Mouse (Mus musculus) spleen, postnatal 14 days (tissue): ENCODE results near the gene Nnmt.

Experiments
- DNase-seq, 2 experiments: peaks; one replicate each; pipeline ENCODE4 v3.0.0; 2021 to 2022; ENCODE audit warnings: low spot score in 2 of 2

Gene Nnmt

GRCm38 (mm10) chr9:48635576-48636350 is 30.8 kb upstream of the Nnmt start:
- DNase-seq = no peak

GRCm38 (mm10) chr9:48633147-48633546 is 28.2 kb upstream of the Nnmt start:
- no peak for DNase-seq

GRCm38 (mm10) chr9:48619268-48619667 is 14.3 kb upstream of the Nnmt start:
- DNase-seq = no peak

- peak in 1 of 2 experiments; percentile 31 for DNase-seq
These were observed 13.6 kb upstream of the Nnmt start for GRCm38 (mm10) chr9:48618589-48618988.

- no peak for DNase-seq
These were observed 13.2 kb upstream of the Nnmt start for GRCm38 (mm10) chr9:48618111-48618510.

- DNase-seq = no peak
These were observed 12.6 kb upstream of the Nnmt start for GRCm38 (mm10) chr9:48617511-48618010.

GRCm38 (mm10) chr9:48613221-48613620 is 8.3 kb upstream of the Nnmt start:
- no peak for DNase-seq

GRCm38 (mm10) chr9:48612542-48612941 is 7.6 kb upstream of the Nnmt start:
- DNase-seq = no peak

- no peak for DNase-seq
These were observed 6.1 kb upstream of the Nnmt start for GRCm38 (mm10) chr9:48611032-48611431.

- DNase-seq = no peak
These were observed 4.8 kb upstream of the Nnmt start for GRCm38 (mm10) chr9:48609734-48610133.

GRCm38 (mm10) chr9:48607417-48607816 is 2.5 kb upstream of the Nnmt start:
- no peak for DNase-seq

- DNase-seq = no peak
These were observed 1.2 kb upstream of the Nnmt start for GRCm38 (mm10) chr9:48606171-48606570.

- no peak for DNase-seq
These were observed 744 bp upstream of the Nnmt start for GRCm38 (mm10) chr9:48605697-48606096.

GRCm38 (mm10) chr9:48604226-48604625 is 727 bp downstream of the Nnmt start:
- no peak for DNase-seq

GRCm38 (mm10) chr9:48600881-48601280 is 4.1 kb downstream of the Nnmt start:
- DNase-seq = no peak

- no peak for DNase-seq
These were observed 4.9 kb downstream of the Nnmt start for GRCm38 (mm10) chr9:48600066-48600465.

- DNase-seq = no peak
These were observed 7.5 kb downstream of the Nnmt start for GRCm38 (mm10) chr9:48597494-48597893.

GRCm38 (mm10) chr9:48596924-48597323 is 8.0 kb downstream of the Nnmt start:
- no peak for DNase-seq

- DNase-seq = no peak
These were observed 11.0 kb downstream of the Nnmt start for GRCm38 (mm10) chr9:48593915-48594314.

GRCm38 (mm10) chr9:48590606-48591005 is 14.3 kb downstream of the Nnmt start:
- DNase-seq = no peak

GRCm38 (mm10) chr9:48586332-48586731 is 18.6 kb downstream of the Nnmt start:
- DNase-seq = peak in 1 of 2 experiments; percentile 37

GRCm38 (mm10) chr9:48580808-48581207 is 24.1 kb downstream of the Nnmt start:
- no peak for DNase-seq

GRCm38 (mm10) chr9:48562388-48562787 is 42.6 kb downstream of the Nnmt start:
- no peak for DNase-seq
